Mouse (Mus musculus) liver (tissue): ENCODE data around the gene Mapt.
"Not testable (repeated sequence)": the region's sequence is repeated elsewhere in the genome, so short reads cannot be mapped to it uniquely, and the experiment has no call there.

Experiments used
- DNase-seq: peaks from one replicate; pipeline ENCODE4 v3.0.0-alpha.2; 2020; ENCODE audit warnings: mixed read lengths

The Mapt gene

DNA sequence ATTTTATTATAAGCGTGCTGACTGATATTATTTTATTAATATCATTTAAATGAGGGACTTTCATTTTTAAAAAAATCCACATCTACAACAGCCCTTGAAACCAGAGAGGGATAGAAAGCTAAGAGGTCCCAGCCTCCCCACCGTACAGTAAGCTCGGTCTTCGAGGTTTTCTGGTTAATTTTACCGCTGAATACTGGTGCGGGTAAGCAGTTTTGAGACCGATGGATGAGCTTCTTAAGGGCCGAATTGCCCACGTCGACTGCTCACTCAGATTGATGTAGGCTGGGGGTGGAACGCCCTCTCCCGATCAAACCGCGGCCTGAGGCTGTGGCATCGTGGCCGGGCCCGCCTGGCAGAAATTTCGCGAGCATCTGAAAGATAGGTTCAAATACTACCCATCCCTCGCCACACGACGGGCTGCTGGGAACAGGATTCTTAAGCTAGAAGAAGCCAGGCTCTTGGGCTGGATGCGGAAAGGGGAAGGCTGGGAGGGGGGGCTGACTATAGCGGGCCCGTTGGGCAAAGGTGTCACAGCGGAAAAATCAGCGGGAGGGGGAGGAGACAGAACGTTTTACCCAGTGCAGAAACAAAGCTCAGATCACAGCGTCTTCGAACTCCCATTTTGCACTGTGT is 2.5 kb downstream of the Mapt start:
- DNase-seq = no peak

DNA sequence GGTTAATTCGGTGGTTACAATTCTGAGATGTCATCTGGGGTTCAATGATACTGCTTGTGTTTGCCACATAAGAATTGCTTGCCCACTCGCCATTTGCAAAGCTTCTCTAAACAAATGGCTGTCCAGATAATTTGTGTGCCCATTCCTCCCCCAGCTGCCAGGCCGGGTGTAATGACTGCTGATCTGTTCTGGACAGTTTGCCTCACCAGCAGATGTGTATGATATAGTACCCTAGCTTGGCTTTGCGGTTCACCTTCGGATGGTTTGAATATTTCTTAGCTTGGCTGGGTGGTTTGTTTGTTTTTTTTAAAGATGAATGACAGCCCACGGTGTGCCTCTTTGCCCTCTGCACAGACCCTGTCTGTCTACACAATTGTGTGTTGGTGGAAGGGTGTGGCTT is 3.5 kb downstream of the Mapt start:
- DNase-seq = no peak

GRCm38 (mm10) chr11:104235881-104236280 is 4.7 kb downstream of the Mapt start:
- no peak for DNase-seq

DNA sequence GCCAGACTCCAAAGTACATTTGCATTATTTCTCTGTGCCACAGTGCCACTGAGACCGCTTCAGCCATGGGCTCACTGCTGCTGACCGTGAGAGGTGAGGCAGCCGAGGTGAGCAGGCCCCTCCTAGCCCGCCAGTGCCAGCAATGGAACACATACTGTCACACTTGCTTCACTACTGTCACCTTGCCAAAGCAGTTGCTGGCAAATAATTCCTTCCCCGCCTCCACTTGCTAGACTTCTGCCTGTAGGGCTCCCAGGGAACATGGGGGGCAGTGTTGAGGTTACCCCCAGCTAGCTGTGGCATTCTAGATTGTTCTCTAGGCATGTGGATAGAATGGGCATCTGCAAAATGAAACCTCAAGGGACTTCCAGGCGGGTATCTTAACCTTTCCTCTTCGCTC is 6.0 kb downstream of the Mapt start:
- DNase-seq = no peak

GRCm38 (mm10) chr11:104237958-104238747 is 7.0 kb downstream of the Mapt start:
- no peak for DNase-seq

DNA sequence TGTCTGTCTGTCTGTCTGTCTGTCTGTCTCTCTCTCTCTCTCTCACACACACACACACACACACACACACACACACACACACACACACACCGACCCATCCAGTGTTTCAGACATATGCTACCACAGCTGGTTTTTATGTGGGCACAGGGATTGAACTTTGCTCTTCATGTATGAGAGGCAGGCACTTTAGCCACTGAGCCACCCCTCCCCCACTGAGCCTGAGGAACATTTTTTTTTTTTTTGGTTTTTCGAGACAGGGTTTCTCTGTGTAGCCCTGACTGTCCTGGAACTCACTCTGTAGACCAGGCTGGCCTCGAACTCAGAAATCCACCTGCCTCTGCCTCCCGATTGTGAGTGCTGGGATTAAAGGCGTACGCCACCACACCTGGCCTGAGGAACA is 14.3 kb downstream of the Mapt start:
- not testable (repeated sequence) for DNase-seq

DNA sequence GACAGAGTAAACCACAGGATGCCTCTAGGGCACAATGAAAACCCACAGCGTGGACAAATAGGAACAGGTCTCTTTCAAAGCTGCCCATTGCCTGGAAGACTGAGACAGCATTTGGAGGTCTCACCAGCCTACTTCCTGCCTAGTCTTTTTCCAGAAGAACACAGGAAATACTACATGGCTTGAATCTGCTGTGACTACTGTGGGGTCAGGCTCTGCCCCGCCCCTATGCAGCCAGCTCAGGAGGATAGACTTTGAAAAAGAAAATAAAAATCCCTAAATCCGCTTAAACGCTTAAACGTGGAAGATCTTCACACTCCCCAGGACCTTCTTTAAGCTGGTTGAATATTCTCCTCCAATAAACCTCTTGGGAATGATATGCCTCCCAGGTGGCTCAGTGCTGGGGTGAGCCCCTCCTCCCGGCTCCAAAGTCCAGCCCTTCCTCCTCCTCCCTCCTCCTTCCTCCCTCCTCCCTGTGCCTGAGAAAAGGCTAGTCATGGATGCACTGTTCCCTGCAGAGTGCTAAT is 15.0 kb downstream of the Mapt start:
- DNase-seq = no peak

DNA sequence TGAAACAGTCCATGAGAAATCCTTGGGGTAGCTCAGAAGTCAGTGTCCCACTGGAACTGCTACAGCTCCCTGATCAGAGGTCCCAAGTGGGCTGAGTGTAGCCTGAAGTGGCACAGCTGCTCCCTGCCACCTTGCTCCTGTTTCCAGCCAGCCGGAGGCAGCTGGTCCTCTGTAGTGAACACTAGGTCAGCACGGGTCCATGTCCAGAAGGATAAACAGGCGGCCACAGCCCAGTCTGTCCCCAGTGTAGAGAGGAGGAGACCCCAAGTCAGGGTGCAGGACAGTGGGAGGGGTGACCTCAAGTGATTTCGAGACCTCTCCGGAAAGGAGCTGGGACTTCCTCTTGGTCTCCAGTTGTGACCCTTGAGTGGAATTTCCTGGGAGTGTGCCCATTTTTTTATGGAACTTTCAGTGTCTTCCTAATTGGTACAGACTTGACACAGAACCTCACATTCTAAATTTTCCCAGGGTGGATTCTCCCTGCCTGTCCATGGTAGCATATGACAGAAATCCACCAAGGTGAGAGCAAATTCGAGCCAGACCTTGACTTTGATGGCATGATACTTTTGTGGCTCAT is 16.0 kb downstream of the Mapt start:
- DNase-seq = no peak

DNA sequence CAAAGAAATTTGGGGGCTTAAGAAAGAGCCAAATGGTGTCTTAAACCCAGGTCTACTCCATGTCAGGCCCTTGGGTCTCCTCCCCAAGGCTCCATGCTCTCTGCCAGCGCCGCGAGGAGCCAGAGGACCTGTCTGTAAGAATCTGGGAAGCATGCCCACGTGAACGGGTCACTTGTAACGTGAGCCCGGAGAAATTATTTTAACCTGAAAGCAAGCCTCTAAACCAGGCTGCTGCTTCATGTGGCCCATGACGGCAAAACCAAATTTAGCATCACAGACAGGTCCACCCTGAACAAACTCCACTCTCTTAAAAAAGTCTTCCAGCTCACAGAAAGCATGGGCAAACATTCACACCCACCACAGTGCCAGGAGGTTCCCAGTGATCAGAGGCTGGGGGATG is 18.2 kb downstream of the Mapt start:
- no peak for DNase-seq

DNA sequence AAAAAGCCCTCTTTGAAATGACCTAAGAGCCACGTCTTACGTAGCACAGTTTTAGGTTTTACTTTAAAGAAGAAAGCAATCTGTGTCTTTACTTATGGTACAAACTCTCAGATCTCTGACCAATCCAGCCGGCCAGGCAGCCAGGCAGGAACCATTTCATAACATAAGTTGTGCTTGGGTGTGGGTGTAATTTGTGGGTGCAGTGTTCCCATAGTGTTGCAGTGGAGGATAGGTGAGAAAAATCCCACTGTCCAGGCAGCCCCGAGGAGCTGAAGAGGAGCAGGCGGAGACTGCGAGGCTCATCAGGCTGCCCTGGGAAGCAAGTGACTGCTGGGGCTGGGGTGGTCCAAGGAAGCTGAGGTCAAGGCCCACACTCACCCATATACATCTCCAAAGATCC is 19.9 kb downstream of the Mapt start:
- no peak for DNase-seq

- no peak for DNase-seq
Measured at GRCm38 (mm10) chr11:104252094-104252493, 20.9 kb downstream of the Mapt start.

DNA sequence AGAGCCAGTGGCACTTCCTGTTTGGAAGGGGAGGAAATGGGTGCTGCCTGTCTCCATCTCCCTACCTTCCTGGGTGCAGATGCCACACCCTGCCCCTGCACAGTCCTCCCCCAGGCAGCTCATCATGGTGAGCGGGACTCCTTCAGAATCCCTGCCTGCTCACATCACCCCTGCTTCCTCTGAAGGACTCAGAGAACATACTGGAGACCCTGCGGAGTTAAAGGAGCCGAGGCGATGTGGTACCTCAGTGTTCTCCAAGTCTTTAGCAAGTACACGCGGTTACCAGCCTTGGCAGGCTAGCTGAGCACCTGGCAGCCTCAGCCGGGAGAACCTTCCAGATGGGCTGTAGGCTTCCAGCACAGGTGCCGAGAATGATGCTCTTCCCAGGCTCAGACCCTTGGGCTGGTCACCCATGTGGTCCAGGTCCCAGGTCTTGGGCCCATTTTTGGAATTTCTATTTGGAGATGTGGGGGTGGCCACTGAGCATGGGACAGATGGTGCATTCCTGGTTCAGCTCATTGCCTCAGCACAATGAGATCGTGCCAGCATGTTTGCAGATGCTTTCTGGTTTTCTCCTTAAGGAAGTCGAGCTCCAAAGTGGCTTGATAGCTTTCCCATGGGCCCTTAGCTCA is 23.3 kb downstream of the Mapt start:
- DNase-seq = no peak

- no peak for DNase-seq
Measured at GRCm38 (mm10) chr11:104256179-104256578, 25.0 kb downstream of the Mapt start.

- DNase-seq = no peak
Measured at GRCm38 (mm10) chr11:104258991-104259390, 27.8 kb downstream of the Mapt start.

GRCm38 (mm10) chr11:104264683-104265082 is 33.5 kb downstream of the Mapt start:
- DNase-seq = no peak

DNA sequence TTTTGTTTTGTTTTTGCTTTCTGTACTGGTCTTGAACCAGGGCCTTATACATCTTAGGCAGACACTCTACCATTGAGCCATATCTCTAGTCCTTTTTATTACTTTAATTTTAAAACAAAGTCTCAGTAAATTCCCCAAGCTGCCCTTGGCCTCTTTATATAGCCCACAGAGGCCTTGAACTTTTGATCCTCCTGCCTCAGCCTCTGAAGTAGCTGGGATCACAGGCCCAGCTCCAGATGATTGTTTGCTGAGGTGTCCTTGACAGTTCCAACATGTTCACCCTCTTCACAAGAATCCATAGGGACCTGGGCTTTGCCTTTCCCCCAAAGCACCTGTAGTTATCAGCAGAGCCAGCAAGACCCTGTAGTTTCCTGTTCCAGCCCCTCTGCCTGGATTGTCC is 34.5 kb downstream of the Mapt start:
- DNase-seq = no peak

- DNase-seq = no peak
Measured at GRCm38 (mm10) chr11:104267380-104267779, 36.2 kb downstream of the Mapt start.

GRCm38 (mm10) chr11:104269385-104269822 is 38.2 kb downstream of the Mapt start:
- DNase-seq = no peak

DNA sequence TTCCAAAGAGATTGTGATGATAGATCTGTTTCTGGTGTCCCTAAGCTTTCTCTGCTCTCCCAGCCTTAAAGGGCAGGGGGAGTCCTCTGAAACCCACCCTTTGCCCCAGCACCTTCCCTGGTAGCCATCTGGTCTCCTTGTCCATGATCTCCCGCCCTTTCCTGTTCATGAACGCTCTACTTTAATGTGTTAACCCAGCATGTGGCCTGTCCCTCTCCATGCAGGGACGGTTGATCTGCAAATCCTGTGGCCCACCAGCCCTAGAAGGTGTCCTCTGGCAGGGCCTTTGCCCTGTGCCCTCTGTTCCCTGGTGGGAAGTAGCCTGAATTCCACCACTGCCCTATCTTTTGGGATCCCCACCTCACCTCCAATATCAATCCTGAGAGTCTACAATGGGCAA is 39.3 kb downstream of the Mapt start:
- DNase-seq = no peak

DNA sequence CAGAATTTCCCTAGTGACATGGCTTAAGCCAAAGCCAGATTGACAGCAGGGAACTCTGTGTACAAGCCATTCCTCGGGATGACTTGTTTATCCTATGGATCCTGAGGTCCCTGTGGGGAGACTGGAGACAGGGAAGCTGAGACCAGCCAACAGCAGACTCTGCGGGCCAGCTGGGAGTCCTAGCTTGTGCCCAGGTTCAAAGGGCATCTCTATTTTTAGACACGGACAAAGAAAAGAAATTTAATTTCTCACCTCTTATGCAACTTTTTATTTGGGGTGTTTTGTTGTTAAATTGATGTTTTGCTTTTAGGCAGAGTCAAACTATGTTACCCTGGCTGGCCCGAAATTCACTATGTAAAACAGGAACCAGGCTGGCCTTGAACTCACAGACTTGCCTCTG is 39.7 kb downstream of the Mapt start:
- no peak for DNase-seq

DNA sequence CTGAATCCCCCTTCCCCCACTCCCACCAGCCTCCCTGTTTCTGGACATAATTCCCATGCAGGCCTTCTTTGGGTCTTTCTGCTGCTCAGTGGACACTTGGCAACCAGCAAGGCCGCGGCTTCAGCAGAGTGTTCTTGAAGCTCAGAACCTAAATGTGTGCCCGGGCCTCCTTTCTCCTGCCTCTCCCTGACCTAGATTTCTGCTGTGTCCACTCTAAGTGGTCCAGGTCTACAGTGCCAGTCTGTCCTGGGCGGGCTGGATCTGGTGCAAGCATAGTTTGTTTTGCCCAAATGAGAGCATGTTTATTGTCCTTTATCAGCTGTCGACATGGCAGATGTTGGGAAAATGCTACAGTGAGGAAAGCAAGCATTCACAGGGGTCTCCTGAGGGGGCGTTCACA is 40.7 kb downstream of the Mapt start:
- no peak for DNase-seq

DNA sequence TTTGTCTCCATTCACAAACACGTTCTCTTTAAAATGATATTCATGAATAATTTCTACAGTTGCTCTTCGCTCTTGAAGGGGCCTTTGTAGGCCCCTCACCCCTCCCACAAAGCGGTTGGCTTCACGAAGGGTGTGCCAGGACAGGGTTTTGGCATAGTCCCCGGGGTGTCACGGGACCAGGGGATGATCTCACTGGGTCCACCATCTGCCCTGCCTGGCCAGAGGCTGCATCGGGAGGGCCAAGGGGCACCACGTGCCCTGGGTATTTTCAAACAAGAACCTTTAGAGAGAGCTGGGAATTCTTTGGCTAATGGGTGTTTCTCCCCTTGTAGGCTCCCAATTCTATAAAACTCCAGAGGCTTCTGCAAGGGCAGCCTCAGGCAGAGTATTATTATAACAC is 41.2 kb downstream of the Mapt start:
- DNase-seq = no peak

DNA sequence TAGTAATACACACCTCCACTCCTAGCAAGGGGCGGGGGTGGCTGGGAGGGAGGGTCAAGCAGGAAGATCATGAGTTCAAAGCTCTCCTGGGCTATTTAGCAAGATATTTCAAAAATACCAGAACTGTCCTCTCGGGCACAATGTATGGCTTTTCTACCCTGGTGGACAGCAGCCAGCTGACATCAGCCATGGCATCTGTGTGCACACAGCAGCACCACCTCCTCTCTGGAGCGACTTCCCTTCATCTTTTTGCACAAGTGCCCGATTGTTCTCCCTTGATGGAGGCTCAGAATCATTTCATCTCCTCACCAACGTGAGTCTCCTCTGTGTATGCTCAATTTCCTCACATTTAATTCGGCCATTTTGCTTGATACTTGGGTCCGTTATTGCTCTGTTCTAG is 44.6 kb downstream of the Mapt start:
- DNase-seq = no peak

DNA sequence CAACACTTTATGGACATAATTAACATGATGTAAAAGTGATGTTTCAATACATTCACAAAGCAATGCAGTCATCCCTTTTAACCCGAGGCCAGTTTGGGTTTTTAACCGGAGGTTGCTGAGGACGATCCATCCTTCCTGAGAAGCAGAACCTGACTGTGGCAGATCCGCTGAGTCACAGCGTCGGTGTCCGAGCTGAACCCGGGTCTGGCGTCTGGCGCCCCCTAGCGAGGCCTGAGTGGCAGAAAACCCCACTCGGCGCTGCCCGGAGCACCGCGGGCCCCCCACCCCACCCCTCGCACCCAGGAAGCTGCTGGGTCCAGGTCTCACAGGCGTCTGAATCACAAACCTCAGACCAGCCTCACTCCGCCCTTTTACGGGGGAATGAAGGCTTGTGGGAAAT is 47.0 kb downstream of the Mapt start:
- DNase-seq = peak; percentile 76
